Mouse (Mus musculus) neural tube, embryonic 15.5 days (tissue): Measurements from ENCODE around the gene Arl3. TPM values are rescaled to one million over a fixed set of nuclear protein-coding genes. Genes with fewer than 3 reads are reported as not detected.

Experiments used
- ATAC-seq: fragments of 200-750 bp; cut with Nextera tagmentation; 2 replicates; pipeline ENCODE4 v1.8.0; 2017; ENCODE audit warnings: mild to moderate bottlenecking, moderate TSS enrichment, moderate library complexity; ENCODE audit not compliant: low FRiP score
- H3K27ac ChIP-seq: fragments of 300-500 bp; sonication (generic); replicated peaks from 2 replicates; pipeline ENCODE4 v1.5.1; 2015; ENCODE audit warnings: mild to moderate bottlenecking, inconsistent platforms
- H3K27me3 ChIP-seq: fragments of 300-500 bp; sonication (generic); replicated peaks from 2 replicates; pipeline ENCODE4 v1.6.1; 2015; ENCODE audit warnings: inconsistent platforms
- H3K36me3 ChIP-seq: fragments of 300-500 bp; sonication (generic); 2 replicates; pipeline ENCODE4 v1.6.1; 2015; ENCODE audit warnings: inconsistent platforms
- H3K4me1 ChIP-seq: fragments of 300-500 bp; sonication (generic); 2 replicates; pipeline ENCODE4 v1.6.1; 2015; ENCODE audit warnings: inconsistent platforms
- H3K4me2 ChIP-seq: fragments of 300-500 bp; sonication (generic); 2 replicates; pipeline ENCODE4 v1.6.1; 2015; ENCODE audit warnings: inconsistent platforms, mild to moderate bottlenecking, moderate library complexity
- H3K4me3 ChIP-seq: fragments of 300-500 bp; sonication (generic); replicated peaks from 2 replicates; pipeline ENCODE4 v1.5.1; 2015; ENCODE audit warnings: mild to moderate bottlenecking, inconsistent platforms
- H3K9ac ChIP-seq: fragments of 300-500 bp; sonication (generic); replicated peaks from 2 replicates; pipeline ENCODE4 v1.6.1; 2015; ENCODE audit warnings: mild to moderate bottlenecking, inconsistent platforms
- H3K9me3 ChIP-seq: fragments of 300-500 bp; sonication (generic); replicated peaks from 2 replicates; pipeline ENCODE4 v1.6.1; 2016; ENCODE audit warnings: inconsistent platforms
- WGBS: fragments of 180-500 bp; shearing (Covaris S2); methylation state at CpG from one replicate; pipeline ENCODE4 v1.1.7; 2015; ENCODE audit warnings: mixed read lengths; 5-methylcytosine and 5-hydroxymethylcytosine counted together
- polyA plus RNA-seq: library from polyadenylated mRNA; unstranded; fragments of >200 nt; fragmentation: Nextera tagmentation; extraction: Ambion mirVana; gene quantifications from 2 replicates; pipeline ENCODE4 v1.2.1, GENCODE M21; 2015

The Arl3 gene
- polyA plus RNA-seq: 190 and 208 TPM in 2 replicates

DNA sequence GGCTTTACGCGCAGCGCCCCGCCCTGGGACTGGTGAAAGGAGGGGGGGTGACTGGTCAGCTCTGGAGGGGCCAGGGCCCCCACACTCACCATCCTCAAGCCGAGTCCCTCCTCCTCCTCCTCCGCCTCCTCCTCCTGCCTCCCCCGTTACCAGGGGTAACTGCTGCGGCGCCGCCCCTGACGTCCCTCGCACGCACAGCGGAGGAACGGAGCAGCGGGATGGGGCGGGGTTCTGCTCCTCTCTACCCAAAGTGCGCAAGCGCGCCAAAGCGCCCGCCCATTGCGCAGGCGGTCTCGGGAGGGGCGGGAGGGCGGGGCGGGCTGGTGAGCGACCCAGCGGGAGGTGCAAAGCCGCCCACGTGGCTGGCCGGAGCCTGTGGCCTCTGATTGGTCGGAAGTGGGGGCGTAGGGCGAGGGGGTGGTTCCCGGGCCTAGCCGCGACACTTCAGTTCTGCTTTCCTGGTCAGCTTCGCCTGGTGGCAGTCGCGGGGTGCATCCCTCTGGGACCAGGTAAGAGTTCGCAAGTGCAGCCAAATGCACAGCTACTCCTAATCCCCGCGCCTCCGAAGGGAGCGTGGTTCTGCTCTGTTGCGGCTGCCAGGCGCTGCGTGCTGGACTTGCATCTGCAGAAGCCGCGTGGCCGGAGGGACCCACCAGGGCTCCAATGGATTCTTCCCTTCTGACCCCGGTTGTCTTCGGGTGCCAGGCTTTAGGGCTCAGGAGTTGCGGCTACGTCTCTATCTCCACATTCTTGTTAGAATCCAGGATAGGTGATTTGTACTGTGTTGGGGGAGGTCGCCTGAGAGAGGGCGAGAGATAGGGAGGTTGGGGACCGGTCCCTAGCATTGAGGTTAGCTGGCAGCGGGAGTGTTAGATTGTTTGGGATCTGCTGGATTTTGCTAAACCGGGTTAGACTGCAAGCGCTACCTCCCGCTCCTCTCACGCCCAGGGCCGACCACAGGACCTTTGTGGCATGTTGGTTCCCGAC, at the start of gene Arl3, which contains the start of gene Sfxn2:
Gene Arl3 (minus strand): TSS at position 248 of the 987 bp plus-strand sequence.
Gene Sfxn2 (plus strand): TSS at position 415 of the 987 bp plus-strand sequence.
- Histone ChIP-seq H3K9ac (peak within 1 kb of the TSS; percentile 82), H3K4me3 (peak within 1 kb of the TSS; percentile 86), H3K27ac (peak within 1 kb of the TSS; percentile 86), H3K36me3 (no peaks in the 10 kb centered on the region), H3K9me3 (no peaks in the 10 kb centered on the region), H3K27me3 (no peaks in the 10 kb centered on the region), H3K4me1 (peaks cover 34% of the 10 kb centered on the region), H3K4me2 (peak within 1 kb of the TSS; percentile 69)
- peak; percentile 96 for ATAC-seq
- WGBS: 1% methylated on average over 67 of the region's 67 CpGs

DNA sequence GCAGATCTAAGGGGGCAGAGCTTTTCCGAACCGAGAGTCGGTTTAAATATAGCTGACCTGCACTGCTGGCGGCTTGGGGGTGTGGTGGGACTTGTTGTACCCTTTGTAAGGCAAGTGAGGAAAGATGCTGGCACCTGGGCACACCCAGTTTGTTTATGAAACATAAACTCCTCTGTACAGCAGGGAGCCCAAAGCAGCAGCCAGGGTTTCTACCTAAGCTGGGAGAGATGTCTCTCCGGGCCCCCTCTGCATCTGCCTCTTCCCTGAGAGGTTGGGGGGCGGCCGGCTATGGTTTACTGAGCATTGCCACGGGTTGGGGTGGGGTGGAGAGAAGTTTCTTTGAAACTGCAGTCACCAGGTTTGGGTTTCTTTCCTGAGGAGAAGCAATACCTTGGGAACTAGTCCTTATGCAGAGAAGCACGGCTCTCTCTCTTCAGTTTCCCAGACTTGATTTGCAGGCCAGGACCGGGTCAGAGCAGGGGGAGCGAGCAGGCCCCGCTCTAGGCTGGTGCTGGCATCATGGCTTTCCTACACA, 49.7 kb upstream of the Arl3 start:
- H3K9ac ChIP-seq: 0 out of 2 replicates have a peak overlapping the region, but pooled peaks have one; percentile 20
- H3K36me3 ChIP-seq: 0 out of 2 replicates have a peak, but pooled peaks cover 6% of the 10 kb centered on the region
- peak overlapping the region; percentile 54; the same call in 1 of the 2 replicates for H3K27ac ChIP-seq
- H3K4me1 ChIP-seq: peaks cover 70% of the 10 kb centered on the region
- peak overlapping the region; percentile 48 for H3K4me2 ChIP-seq
- WGBS: 40% methylated on average over 12 of the region's 12 CpGs
- ATAC-seq: 0 out of 2 replicates have a peak, but pooled peaks have one; percentile 9
- H3K9me3 ChIP-seq: no peaks in the 10 kb centered on the region
- no peaks in the 10 kb centered on the region for H3K27me3 ChIP-seq
- no peak overlapping the region for H3K4me3 ChIP-seq

DNA sequence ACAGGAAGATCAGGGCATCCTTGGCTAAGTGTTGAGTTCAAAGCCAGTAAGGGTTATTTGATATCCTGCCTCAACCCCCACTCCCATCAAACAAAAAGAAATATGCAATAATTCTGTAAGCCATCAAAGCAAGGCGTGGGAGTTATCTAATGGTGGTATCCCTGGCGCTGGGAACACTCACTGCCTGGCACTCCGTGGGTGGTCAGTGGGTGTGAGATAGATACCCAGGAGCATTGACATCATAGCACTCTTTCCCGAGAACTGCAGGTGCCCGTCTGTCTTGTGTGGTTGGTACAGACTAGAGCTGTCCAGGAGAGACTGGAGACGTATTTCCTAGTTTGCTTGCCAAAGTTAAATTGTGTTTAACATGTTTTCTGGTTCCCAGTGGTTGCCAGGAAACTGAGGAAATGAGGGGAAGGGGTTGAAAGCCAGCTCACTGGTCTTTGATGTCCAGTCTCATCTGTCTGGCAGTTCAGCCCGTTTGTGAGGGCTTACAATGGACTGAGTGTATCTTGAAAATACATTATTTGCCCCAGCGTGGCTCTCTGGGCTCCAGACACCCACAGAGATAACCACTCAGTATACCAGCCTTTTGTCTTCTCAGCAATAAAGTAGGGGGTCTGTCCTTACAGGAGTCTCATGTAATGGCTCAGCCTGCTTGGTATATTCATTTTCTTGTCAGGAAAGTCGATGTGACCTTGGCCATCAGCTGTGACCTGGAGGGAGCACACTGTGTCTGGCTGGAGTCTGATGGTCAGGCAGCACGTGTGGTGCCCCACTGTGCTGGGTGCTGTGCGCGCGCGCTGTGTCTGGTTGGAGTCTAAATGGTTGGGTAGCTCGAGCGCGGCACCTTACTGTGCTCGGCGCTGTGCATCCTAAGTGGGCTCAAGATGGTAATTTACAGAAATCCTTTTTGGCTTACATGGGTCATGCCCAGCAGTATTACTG, 48.5 kb upstream of the Arl3 start:
- Histone ChIP-seq H3K9me3 (no peaks in the 10 kb centered on the region), H3K9ac (no peak overlapping the region), H3K4me3 (no peak overlapping the region), H3K4me1 (peaks cover 70% of the 10 kb centered on the region), H3K27ac (peak overlapping the region; percentile 65), H3K27me3 (no peaks in the 10 kb centered on the region), H3K4me2 (no peak overlapping the region), H3K36me3 (0 out of 2 replicates have a peak, but pooled peaks cover 6% of the 10 kb centered on the region)
- WGBS: 34% methylated on average over 19 of the region's 19 CpGs
- no peak for ATAC-seq

DNA sequence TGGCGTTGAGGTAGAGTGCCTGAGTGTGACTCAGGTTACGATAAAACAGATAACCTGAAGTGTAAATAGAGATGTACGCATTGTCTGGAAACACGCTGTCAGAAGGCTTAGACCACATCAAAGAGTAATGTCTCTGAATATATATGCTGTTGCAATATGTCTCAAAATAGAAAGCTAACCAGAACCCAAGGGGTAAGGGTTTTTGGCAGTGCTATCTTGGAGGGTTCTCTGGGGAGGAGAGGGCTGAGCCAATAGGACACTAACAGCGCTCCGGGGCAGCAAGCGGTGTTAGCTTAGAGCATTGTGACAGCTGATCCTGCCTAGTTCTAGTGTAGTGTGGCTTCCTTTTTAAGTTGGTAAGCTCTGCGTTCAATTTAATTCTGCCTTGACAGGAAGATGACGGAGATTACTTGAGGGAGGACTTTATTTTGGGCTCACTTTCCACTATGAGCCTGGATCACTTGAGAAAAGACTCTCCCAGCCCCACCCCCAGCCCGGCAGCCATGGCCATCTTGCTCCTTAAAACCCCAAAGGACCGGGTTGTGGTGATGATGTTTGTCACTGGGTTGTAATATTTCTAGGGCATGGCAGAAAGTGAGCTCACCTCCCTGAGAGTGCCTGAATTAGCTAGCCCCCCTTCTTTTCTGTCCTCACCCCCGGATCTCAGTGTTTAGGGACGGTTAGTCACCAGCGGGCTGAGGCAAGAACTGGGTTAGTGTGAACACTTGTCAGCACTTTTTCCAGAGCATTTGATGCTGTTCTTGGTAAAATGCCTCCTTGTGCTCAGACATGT, 47.2 kb upstream of the Arl3 start:
- Histone ChIP-seq H3K9me3 (no peaks in the 10 kb centered on the region), H3K4me2 (no peak overlapping the region), H3K27me3 (no peaks in the 10 kb centered on the region), H3K36me3 (0 out of 2 replicates have a peak, but pooled peaks cover under 1% of the 10 kb centered on the region), H3K27ac (peak overlapping the region; percentile 45; the same call in 1 of the 2 replicates), H3K4me1 (peaks cover 70% of the 10 kb centered on the region), H3K9ac (no peak overlapping the region), H3K4me3 (no peak overlapping the region)
- ATAC-seq: no peak
- 78% methylated on average over 14 of the region's 14 CpGs for WGBS

DNA sequence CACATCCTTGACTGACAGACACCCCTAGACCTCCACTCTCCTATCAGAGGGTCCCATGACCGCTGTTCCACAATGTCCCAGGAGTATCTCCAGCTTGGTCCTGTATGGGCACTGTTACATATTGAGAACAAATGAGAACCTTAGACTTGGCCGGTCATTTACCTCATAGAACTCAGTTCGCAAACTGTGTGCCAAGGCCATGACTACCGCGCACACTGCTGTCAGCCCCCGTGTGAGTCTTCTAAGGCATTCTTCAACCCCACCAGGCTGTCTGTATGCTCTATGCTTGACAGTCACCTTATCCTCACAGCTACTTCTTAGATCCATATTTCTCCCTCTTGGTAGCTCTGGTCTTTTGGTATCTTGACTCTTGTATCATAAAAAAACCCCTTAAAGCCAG, 46.5 kb upstream of the Arl3 start:
- H3K9me3 ChIP-seq: no peaks in the 10 kb centered on the region
- peaks cover 66% of the 10 kb centered on the region for H3K4me1 ChIP-seq
- no peak overlapping the region for H3K4me2 ChIP-seq
- H3K36me3 ChIP-seq: no peaks in the 10 kb centered on the region
- H3K27ac ChIP-seq: 0 out of 2 replicates have a peak overlapping the region, but pooled peaks have one; percentile 0
- 90% methylated on average over 6 of the region's 6 CpGs for WGBS
- H3K27me3 ChIP-seq: no peaks in the 10 kb centered on the region
- no peak for ATAC-seq
- H3K4me3 ChIP-seq: no peak overlapping the region
- H3K9ac ChIP-seq: no peak overlapping the region

DNA sequence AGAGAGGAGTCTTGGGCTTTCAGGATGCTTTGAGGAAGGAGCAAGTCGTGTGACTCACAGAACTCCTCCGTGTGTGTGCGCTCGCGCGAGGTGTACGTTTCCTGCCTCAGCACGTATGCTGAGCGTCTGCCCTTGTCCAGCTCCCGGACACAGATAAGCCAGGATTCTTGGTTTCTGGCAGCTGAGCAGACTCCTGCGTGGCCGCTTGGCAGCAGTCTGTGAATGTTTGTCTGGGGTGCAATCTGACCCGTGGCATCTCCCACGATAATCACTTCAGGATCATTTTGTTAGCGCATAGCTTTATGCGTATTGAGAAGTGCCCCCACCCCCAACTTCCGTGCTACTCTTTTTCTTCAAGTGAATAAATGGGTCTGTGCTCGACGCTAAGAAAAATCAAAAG, 46.0 kb upstream of the Arl3 start:
- H3K27ac ChIP-seq: 0 out of 2 replicates have a peak overlapping the region, but pooled peaks have one; percentile 0
- 0 out of 2 replicates have a peak, but pooled peaks cover 5% of the 10 kb centered on the region for H3K36me3 ChIP-seq
- no peak overlapping the region for H3K4me3 ChIP-seq
- 70% methylated on average over 19 of the region's 19 CpGs for WGBS
- no peaks in the 10 kb centered on the region for H3K27me3 ChIP-seq
- no peak overlapping the region for H3K9ac ChIP-seq
- no peak for ATAC-seq
- H3K9me3 ChIP-seq: no peaks in the 10 kb centered on the region
- H3K4me1 ChIP-seq: peaks cover 61% of the 10 kb centered on the region
- H3K4me2 ChIP-seq: no peak overlapping the region

DNA sequence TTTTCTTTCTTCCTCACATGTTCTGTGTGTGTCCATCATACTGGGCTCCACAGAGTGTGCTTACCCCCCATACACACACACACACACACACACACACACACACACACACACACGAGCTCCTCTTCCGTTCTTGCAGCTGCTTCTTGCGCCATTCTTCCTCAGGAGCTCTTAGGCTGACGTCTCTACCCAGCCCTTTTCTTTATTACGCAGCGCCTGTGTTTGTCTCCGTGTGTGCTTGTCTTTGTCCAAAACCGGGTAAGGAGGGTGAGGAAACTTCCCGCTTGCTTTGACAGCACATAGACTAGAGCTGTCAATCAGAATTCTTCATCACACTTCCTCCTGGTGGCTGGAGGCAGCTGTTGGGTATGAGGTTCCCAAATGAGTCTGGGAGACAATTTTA, 45.3 kb upstream of the Arl3 start:
- no peaks in the 10 kb centered on the region for H3K9me3 ChIP-seq
- no peak overlapping the region for H3K4me2 ChIP-seq
- H3K4me3 ChIP-seq: no peak overlapping the region
- peaks cover 54% of the 10 kb centered on the region for H3K4me1 ChIP-seq
- no peaks in the 10 kb centered on the region for H3K27me3 ChIP-seq
- H3K9ac ChIP-seq: no peak overlapping the region
- H3K36me3 ChIP-seq: 0 out of 2 replicates have a peak, but pooled peaks cover 9% of the 10 kb centered on the region
- WGBS: 65% methylated on average over 9 of the region's 9 CpGs
- no peak overlapping the region for H3K27ac ChIP-seq
- no peak for ATAC-seq

DNA sequence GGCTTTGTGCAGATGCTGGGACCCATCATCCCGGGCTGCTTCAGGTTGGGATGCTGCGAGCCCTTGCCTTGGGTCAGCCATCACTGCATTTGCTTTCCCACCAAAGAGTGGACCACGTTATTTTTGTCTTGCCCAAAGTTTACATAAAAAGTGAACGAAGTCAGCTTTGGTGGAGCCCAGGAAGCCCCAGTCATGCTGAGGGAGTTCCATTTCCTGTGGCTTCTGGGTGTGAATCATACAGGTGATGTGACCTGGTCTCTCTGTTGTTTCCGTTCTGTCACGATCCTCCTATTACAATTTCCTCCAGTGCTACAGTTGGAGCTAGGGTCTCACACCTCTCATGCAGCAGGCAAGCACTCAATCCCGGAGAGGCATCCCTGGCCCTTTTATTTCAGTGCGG, 44.4 kb upstream of the Arl3 start:
- H3K36me3 ChIP-seq: peaks cover 15% of the 10 kb centered on the region; the same call in 1 of the 2 replicates
- no peak overlapping the region for H3K4me2 ChIP-seq
- no peak for ATAC-seq
- no peaks in the 10 kb centered on the region for H3K27me3 ChIP-seq
- no peak overlapping the region for H3K4me3 ChIP-seq
- H3K27ac ChIP-seq: no peak overlapping the region
- WGBS: 92% methylated on average over 8 of the region's 8 CpGs
- H3K9me3 ChIP-seq: no peaks in the 10 kb centered on the region
- H3K4me1 ChIP-seq: peaks cover 45% of the 10 kb centered on the region
- no peak overlapping the region for H3K9ac ChIP-seq

DNA sequence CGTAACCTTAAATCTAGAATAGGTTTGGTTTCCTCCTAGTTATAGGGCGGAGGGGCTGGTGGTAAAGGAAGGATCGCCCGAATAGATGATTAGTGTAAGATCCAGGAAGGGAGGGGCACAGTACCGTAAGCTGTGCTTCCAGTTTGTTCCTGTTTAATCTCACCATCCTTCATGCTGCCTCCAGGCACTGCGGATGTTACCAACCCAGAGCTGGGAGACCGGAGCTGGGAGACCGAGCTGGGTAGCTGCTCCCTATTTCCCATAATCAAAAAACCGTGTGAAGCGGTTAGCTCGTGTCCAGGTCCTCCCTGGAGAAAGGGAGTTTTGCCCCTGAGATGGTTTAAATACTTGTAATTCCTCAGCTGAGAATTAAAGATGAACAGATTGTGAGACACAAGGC, 43.4 kb upstream of the Arl3 start:
- Histone ChIP-seq H3K9me3 (no peaks in the 10 kb centered on the region), H3K27ac (no peak overlapping the region), H3K9ac (no peak overlapping the region), H3K27me3 (no peaks in the 10 kb centered on the region), H3K4me3 (no peak overlapping the region), H3K4me2 (no peak overlapping the region), H3K4me1 (peaks cover 35% of the 10 kb centered on the region), H3K36me3 (peaks cover 15% of the 10 kb centered on the region; the same call in 1 of the 2 replicates)
- ATAC-seq: no peak
- 89% methylated on average over 11 of the region's 11 CpGs for WGBS

DNA sequence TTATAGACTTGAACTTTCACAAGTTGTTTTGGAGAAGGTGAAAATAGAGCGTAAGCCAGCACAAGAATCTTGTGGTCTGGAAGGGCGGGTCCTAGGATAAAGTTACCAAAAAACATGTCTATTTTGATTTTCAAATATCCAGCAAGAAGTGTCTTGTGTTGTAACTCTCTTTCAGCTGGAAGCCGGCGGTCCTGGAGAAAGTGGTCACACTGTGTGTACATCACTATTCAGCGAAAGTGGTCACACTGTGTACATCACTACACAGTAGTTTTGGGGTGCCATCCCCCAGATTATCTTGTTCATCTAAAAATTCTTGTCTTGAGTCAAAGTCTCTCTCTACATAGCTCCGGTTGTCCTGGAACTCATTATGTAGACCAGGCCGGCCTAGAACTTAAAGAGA, 35.2 kb upstream of the Arl3 start:
- no peak overlapping the region for H3K4me3 ChIP-seq
- H3K9me3 ChIP-seq: no peaks in the 10 kb centered on the region
- no peaks in the 10 kb centered on the region for H3K4me1 ChIP-seq
- 97% methylated on average over 7 of the region's 7 CpGs for WGBS
- H3K27me3 ChIP-seq: no peaks in the 10 kb centered on the region
- no peak overlapping the region for H3K4me2 ChIP-seq
- H3K36me3 ChIP-seq: peaks cover 33% of the 10 kb centered on the region
- no peak overlapping the region for H3K27ac ChIP-seq
- no peak overlapping the region for H3K9ac ChIP-seq
- no peak for ATAC-seq
